Mouse (Mus musculus): ENCODE measurements around the gene Alg2.

Alg2 gene

DNA sequence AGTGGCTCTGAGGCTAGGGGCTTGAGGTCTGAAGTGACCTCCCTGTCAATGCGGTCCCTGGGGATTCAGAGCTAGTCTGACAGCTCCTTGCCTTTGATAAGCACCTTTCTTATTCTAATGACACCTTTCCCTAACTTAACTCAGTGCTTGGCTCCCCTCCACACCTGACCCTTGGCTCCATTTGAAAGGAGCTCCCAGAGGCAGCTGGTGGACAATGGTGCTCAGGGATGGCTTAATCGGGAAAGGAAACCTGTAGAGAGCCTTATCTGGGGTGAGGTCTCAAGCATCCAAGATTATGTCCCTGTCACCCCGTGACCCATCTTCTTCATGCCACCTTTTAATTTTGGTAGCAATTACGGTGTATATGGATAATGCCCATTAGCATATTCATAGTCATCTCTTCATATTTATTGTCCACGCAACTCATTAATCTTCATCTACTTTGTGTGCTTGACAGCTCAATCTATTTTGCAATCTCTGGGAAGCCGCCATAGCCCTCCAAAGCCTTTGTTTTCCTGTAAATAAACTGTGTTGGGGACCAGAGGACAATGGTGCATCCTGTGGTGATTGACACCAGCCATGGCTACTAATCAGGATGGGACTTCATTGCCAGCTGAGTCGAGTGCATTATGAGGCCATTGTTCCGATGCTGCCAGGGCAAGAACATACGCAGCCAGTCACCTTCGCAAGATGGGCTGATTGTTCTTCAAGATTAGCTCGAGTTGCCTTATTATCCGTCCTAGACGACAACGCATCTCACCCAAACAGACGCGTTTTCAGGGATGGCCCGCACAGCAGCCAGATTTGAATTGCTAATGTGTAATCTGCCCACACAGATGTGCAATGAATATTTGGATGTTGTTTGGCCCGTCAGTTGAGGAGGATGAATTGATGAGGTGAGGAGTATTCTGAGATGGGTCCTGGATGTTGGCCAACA is 24.3 kb downstream of the Alg2 start:
- WGBS = 28% methylated on average over 18 of the region's 18 CpGs

- WGBS = 59% methylated on average over 5 of the region's 5 CpGs
Measured at GRCm38 (mm10) chr4:47449116-47449515, 25.0 kb downstream of the Alg2 start.

- 87% methylated on average over 3 of the region's 3 CpGs for WGBS
Measured at GRCm38 (mm10) chr4:47448526-47448925, 25.6 kb downstream of the Alg2 start.

DNA sequence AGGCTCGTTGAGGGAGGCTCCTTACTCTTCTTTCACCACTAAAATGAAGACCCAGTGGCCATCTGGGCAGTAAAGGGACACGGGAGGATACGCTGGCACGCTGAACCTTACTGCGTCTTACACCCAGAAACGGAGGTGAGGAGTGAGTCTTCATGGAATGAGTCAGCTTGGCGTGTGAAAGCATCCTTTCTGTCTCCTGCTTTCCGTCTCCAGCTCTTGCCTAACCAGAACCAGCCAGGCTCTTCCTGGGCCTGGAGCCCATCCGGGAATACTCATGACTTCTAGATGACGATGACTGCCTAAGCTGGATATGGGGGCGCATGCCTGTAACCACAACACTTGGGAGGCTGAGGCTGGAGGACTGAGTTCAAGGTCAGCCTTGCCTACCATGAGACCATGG is 33.2 kb downstream of the Alg2 start:
- WGBS = 64% methylated on average over 11 of the region's 11 CpGs

GRCm38 (mm10) chr4:47438956-47439355 is 35.2 kb downstream of the Alg2 start:
- WGBS = 93% methylated on average over 6 of the region's 6 CpGs

DNA sequence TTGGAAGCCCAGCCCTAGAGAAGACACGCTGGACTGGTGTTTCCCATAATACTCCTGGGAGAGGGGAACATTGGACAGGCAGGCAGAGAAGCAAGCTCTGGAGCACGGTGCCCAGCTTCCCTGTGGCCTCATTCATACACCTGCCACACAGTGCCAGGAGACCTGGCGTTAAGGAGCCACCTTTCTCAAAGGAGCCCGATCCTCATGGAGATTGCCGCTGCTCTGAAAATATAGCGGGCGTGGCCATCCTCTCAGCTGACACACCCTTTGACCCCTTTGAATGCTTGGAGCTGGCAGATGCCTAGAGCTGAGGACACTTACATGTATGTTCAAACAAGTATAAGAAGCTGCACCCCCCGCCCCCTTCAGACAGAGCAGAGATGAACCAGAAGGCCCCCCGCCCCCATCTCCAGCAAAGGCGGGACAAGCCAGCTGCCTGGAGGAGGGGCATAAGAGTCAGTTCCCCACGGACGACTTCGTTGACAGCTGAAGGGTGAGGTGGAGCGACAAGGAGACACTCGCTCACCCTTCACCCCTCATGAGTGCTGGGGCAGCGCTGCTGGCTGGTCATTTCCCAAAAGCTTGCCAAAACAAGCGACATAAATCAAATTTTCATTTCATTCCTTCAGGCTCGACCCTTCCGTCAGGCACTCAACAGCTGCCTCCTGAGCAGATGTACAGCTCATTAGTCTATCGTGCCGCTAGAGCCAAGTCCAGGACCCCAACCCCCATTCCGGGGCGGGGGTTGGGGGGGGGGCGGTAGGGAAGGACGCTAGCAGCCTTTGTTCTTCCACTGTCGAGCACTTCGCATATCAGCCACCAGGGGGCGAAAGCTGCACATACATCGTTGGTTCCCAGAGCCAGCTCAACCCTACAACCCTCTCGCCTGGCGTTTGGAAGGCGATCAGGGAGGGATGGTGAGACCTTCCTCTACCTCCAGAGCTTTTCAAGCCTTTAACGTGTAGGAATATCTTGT is 36.5 kb downstream of the Alg2 start:
- WGBS = under 1% methylated on average over 33 of the region's 33 CpGs

- 86% methylated on average over 28 of the region's 28 CpGs for whole genome bisulfite sequencing
Measured at GRCm38 (mm10) chr4:47435566-47436360, 38.4 kb downstream of the Alg2 start.

GRCm38 (mm10) chr4:47435131-47435530 is 39.0 kb downstream of the Alg2 start:
- 72% methylated on average over 12 of the region's 12 CpGs for WGBS

DNA sequence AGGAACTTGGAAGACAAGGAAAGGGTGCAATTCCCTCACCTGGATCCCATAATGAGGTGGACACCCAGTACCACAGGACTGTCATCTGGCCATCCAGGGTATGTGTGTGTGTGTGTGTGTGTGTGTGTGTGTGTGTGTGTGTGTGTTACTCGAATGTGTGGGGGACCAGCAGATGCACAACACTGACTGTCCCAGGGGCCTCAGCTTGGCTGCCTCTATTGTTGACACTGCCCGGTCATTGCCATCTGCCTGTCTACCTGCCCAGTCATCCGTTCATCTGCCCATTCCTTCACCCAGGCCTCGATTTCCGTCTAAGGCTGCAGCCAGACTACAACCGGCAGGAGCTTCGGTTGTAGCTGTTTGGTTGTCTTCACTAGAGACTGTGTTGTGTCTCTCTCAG is 41.4 kb downstream of the Alg2 start:
- WGBS = 88% methylated on average over 7 of the region's 7 CpGs

DNA sequence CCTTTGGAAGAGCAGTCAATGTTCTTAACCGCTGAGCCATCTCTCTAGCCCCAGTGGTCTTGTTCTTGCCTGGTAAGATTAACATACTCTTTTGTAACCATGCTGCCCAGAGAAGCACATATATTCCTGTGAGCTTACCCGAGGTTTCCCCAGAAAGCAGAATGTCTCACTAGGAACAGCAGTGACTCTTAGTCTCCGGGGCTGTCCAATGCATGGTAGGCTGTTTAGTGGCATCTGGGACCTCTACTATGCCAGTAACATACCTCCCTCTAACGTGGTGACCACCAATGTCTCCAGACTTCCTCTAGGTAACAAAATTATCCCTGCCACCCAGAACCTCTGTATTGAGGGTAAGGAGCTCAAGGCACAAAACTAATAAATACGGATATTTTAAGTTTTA is 43.1 kb downstream of the Alg2 start:
- 89% methylated on average over 5 of the region's 5 CpGs for WGBS

DNA sequence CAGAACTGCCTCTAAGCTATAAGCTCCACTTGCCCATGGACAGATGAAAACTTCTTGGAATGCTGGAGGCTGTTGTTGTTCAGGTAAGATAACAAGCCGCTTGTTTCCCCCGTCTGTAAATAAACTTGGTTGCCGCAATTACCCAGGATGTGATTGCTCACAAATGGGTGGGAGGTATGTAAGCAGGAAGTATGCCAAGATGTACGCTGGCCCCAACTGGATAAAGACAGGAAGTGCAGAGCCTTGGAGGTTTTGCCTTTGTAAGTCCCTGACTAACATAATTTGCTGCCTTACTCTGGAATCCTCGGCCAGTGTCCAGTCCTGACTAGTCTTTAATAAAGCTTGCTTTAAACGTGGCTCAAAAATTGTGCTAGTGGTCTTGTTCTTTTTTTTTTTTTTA is 43.6 kb downstream of the Alg2 start:
- 59% methylated on average over 6 of the region's 6 CpGs for WGBS

DNA sequence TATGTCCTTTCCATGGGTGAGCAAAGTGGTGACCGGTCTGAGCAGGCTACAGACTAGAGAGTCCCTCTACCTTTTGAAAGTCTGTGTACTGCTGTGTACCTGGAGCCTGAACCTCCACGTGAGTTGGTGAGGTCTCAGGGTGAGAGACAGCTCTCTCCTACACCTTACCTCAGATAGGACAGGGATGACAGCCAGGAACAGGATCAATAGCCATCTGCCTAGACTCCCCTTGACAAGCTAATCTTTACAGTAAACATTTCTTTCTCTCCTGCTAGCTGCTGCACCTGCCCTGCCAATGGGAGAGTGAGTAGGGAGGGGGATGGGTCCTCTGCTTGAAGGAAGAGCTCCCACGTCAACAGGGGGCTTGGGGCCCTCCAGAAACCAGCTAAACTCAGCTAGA is 46.5 kb downstream of the Alg2 start:
- 77% methylated on average over 3 of the region's 3 CpGs for WGBS

- WGBS = 91% methylated on average over 16 of the region's 16 CpGs
Measured at GRCm38 (mm10) chr4:47425247-47425830, 48.8 kb downstream of the Alg2 start.

DNA sequence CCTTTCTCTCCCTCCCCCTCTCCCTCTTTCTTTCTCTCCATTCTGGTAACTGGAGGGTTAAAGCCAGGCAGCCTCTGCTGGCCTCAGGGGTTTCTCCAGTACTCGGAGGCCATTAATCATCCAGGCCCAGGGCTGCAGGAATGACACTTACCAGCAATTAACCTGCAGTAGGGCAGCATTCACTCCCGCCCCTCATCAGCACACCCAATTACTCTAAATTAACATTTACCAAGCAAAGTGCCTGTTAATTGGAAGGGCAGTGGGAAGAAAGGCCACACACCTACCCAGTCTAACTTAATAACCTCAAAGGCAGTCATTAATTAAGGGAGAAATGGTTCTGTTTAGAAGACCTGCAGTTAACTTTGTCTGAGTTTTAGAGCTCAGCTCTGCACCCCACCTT is 49.8 kb downstream of the Alg2 start:
- 60% methylated on average over 2 of the region's 2 CpGs for WGBS

GRCm38 (mm10) chr4:47422946-47423345 is 51.2 kb downstream of the Alg2 start:
- 93% methylated on average over 3 of the region's 3 CpGs for WGBS

DNA sequence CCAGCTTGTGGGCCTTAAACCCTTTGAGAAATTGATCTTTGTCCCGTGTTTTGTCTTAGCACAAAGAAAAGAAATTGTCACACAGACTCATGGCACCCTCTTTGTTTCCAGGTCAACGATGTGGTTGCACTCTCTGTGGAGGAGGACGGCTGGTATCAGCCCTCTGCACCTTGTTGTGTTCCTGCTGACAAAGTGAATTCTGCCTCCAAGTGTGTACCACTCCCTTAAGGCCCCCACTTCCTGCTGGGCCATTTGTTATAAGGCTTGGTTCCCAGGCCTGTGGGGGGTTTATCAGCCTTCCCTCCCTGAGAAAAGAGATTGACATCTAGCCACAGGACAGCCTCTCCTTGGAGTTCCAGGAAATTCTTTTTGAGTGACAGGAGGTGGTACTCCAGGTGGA is 51.9 kb downstream of the Alg2 start:
- WGBS = 66% methylated on average over 3 of the region's 3 CpGs

DNA sequence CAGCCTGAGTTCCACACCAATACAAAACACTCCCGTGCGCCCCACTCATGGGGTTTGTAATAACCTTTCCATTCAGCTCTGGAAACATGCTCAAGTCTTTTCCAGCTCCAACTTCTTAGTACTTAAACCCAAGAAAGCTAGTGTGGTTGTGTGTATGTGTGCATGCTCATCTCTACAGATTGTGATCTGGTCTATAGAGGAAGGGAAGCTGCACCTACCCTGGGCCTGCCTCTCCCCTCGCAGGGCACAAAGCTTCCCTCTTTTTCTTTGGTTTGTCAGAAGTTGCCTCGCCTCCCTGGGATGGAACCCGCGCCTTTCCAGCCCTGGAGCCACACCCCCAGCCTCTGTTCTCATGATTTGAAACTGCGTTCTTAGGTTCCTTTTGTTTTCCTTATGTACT is 53.9 kb downstream of the Alg2 start:
- 51% methylated on average over 7 of the region's 7 CpGs for WGBS

GRCm38 (mm10) chr4:47419268-47419973 is 54.7 kb downstream of the Alg2 start:
- 21% methylated on average over 9 of the region's 9 CpGs for WGBS

GRCm38 (mm10) chr4:47417871-47418270 is 56.3 kb downstream of the Alg2 start:
- 73% methylated on average over 3 of the region's 3 CpGs for whole genome bisulfite sequencing
